8 mouse cellular contexts compared by ENCODE assay signal in the genomic region with DNA sequence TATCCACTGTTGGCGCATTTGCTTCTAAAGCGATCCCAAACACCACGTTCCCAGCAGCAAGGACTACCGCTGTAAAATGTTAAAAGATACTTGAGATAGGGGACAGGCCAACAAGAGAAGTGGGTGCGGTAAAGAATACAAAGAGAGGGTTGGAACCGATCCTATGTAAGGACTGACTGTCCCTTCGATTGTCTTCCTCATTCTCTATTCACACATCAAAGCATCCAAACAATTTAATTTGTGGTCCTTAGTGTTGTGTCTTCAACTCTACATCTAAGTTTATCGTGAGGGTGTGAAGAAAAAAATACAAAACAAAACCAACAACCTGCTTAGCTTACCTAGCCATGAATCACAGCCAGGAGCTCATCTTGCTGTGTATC. TPM values are rescaled to one million over a fixed set of nuclear protein-coding genes. Genes with fewer than 3 reads are reported as not detected.
DNase-seq lines count a peak whose midpoint lies in the region; ATAC-seq and TF ChIP-seq lines count a peak whose summit lies in the region.

No protein-coding gene starts in this region.

- no peak for DNase-seq in heart, postnatal 0 days (ENCODE audit: low spot score)
- DNase-seq in heart, adult 8-10 months (ENCODE audit: low spot score), result no peak
- no peak for DNase-seq in right cerebral cortex, postnatal 25 days
- DNase-seq in urinary bladder, postnatal 36 days (ENCODE audit: low spot score in 2 of 2), result no peak

- TF ChIP-seq CTCF in heart, postnatal 0 days (IDR thresholded peaks at IDR 0.05; ENCODE audit: low read depth), result no peak
- TF ChIP-seq CTCF in bone marrow, adult 2 months (IDR thresholded peaks at IDR 0.05; ENCODE audit: control insufficient read depth, insufficient read depth, low read length), result no peak

- 18% methylated on average over 8 of the region's 8 CpGs for WGBS in heart, postnatal 0 days
- 33% methylated on average over 8 of the region's 8 CpGs for WGBS in bone marrow, adult 2 months
- WGBS in hindbrain, embryonic 12.5 days, result 11% methylated on average over 8 of the region's 8 CpGs
- WGBS in midbrain, embryonic 12.5 days, result 18% methylated on average over 8 of the region's 8 CpGs

- H3K9me3 ChIP-seq in heart, postnatal 0 days (replicated peaks; ENCODE audit: control insufficient read depth, low read length), result no peaks in the 10 kb centered on the region
- H3K9me3 ChIP-seq in hindbrain, embryonic 12.5 days (replicated peaks), result no peaks in the 10 kb centered on the region
- no peaks in the 10 kb centered on the region for H3K9me3 ChIP-seq in midbrain, embryonic 12.5 days

- H3K4me1 ChIP-seq in heart, postnatal 0 days (ENCODE audit: control insufficient read depth, insufficient read depth), result peaks cover 16% of the 10 kb centered on the region
- no peaks in the 10 kb centered on the region; the same call in 1 of the 2 replicates for H3K4me1 ChIP-seq in bone marrow, adult 2 months (ENCODE audit: control insufficient read depth, insufficient read depth, low read length)
- H3K4me1 ChIP-seq in hindbrain, embryonic 12.5 days, result peaks cover 35% of the 10 kb centered on the region
- peaks cover 39% of the 10 kb centered on the region for H3K4me1 ChIP-seq in midbrain, embryonic 12.5 days

- peak overlapping the region; percentile 93 for H3K4me2 ChIP-seq in heart, postnatal 0 days (ENCODE audit: low read depth, low read length)
- peak overlapping the region; percentile 66 for H3K4me2 ChIP-seq in hindbrain, embryonic 12.5 days (replicated peaks)
- H3K4me2 ChIP-seq in midbrain, embryonic 12.5 days (replicated peaks), result peak overlapping the region; percentile 68

- TF ChIP-seq POLR2A in bone marrow, adult 2 months (IDR thresholded peaks at IDR 0.05; ENCODE audit: borderline replicate concordance, control insufficient read depth, low read depth, low read length), result no peak

- H3K27me3 ChIP-seq in heart, postnatal 0 days (ENCODE audit: control insufficient read depth, insufficient read depth, low read length), result no peaks in the 10 kb centered on the region
- peaks cover 6% of the 10 kb centered on the region; the same call in 1 of the 2 replicates for H3K27me3 ChIP-seq in hindbrain, embryonic 12.5 days
- H3K27me3 ChIP-seq in midbrain, embryonic 12.5 days, result peaks cover 15% of the 10 kb centered on the region

- H3K9ac ChIP-seq in heart, postnatal 0 days (replicated peaks; ENCODE audit: low read depth, low read length), result peak overlapping the region; percentile 82
- peak overlapping the region; percentile 95 for H3K9ac ChIP-seq in hindbrain, embryonic 12.5 days
- peak overlapping the region; percentile 97 for H3K9ac ChIP-seq in midbrain, embryonic 12.5 days (replicated peaks)

- no peak for TF ChIP-seq EP300 in heart, postnatal 0 days (IDR thresholded peaks at IDR 0.05; ENCODE audit: low read depth)

- ATAC-seq in heart, postnatal 0 days (ENCODE audit: insufficient read depth, low read depth), result no peak
- ATAC-seq in hindbrain, embryonic 12.5 days (ENCODE audit: low FRiP score), result no peak
- no peak for ATAC-seq in midbrain, embryonic 12.5 days (ENCODE audit: low FRiP score, low read depth)
- no peak for ATAC-seq in erythroid progenitor cell, adult 5-6 weeks (replicated peaks; ENCODE audit: low FRiP score, poor library complexity, severe bottlenecking)

- H3K27ac ChIP-seq in heart, postnatal 0 days (ENCODE audit: low read depth), result peak overlapping the region; percentile 80
- H3K27ac ChIP-seq in bone marrow, adult 2 months (ENCODE audit: control insufficient read depth, insufficient read depth, low read depth, low read length, poor library complexity), result no peak overlapping the region
- peak overlapping the region; percentile 87 for H3K27ac ChIP-seq in hindbrain, embryonic 12.5 days
- H3K27ac ChIP-seq in midbrain, embryonic 12.5 days (replicated peaks), result peak overlapping the region; percentile 83

- 0 out of 2 replicates have a peak, but pooled peaks cover 5% of the 10 kb centered on the region for H3K36me3 ChIP-seq in heart, postnatal 0 days (replicated peaks; ENCODE audit: control insufficient read depth, insufficient read depth, low read length)
- 0 out of 2 replicates have a peak, but pooled peaks cover 4% of the 10 kb centered on the region for H3K36me3 ChIP-seq in hindbrain, embryonic 12.5 days
- no peaks in the 10 kb centered on the region for H3K36me3 ChIP-seq in midbrain, embryonic 12.5 days

- H3K4me3 ChIP-seq in heart, postnatal 0 days (ENCODE audit: low read depth, low read length), result peak overlapping the region; percentile 94
- peak overlapping the region; percentile 65 for H3K4me3 ChIP-seq in bone marrow, adult 2 months (replicated peaks; ENCODE audit: control insufficient read depth, low read depth, low read length)
- H3K4me3 ChIP-seq in hindbrain, embryonic 12.5 days, result peak overlapping the region; percentile 97
- H3K4me3 ChIP-seq in midbrain, embryonic 12.5 days, result peak overlapping the region; percentile 95

RNA-seq across cellular contexts. Expression of gene Ube2d1, which starts 0.9 kb away (rescaled TPM):
- 19.6 and 46.8 TPM in 2 replicates for total RNA-seq in heart, postnatal 0 days (2014; rRNA removed; ENCODE audit: low replicate concordance)
- polyA plus RNA-seq in heart, postnatal 0 days (2015; fragmentation: Nextera tagmentation; extraction: Ambion mirVana), result 45.3 and 48.5 TPM in 2 replicates
- 10 to 100 TPM; 44.7 to 54.1 (median 47.0) TPM for total RNA-seq in heart, adult 8-10 months (2022)
- 9.0 and 18.1 TPM in 2 replicates for polyA plus RNA-seq in bone marrow, adult 2 months (2011; ENCODE audit: insufficient read depth, insufficient read length, low replicate concordance, missing spikeins)
- 146 and 171 TPM in 2 replicates for polyA plus RNA-seq in hindbrain, embryonic 12.5 days (2016; fragmentation: Nextera tagmentation; extraction: Ambion mirVana)
- 140 and 146 TPM in 2 replicates for polyA plus RNA-seq in midbrain, embryonic 12.5 days (2016; fragmentation: Nextera tagmentation; extraction: Ambion mirVana)
- 19.3 and 24.5 TPM in 2 replicates for total RNA-seq in erythroid progenitor cell, adult 5-6 weeks (2015; ENCODE audit: low replicate concordance)
- total RNA-seq in erythroid progenitor cell, adult 5-6 weeks (2017; ENCODE audit: low replicate concordance), result 0.83 and 4.2 TPM in 2 replicates

RNA-seq across cellular contexts. Expression of gene Tfam, which starts 46.0 kb away (rescaled TPM):
- total RNA-seq in heart, postnatal 0 days (2014; rRNA removed; ENCODE audit: low replicate concordance), result 11.9 and 13.1 TPM in 2 replicates
- 41.9 and 49.7 TPM in 2 replicates for polyA plus RNA-seq in heart, postnatal 0 days (2015; fragmentation: Nextera tagmentation; extraction: Ambion mirVana)
- 10 to 100 TPM; 48.6 to 80.2 (median 59.5) TPM for total RNA-seq in heart, adult 8-10 months (2022)
- 22.9 and 32.5 TPM in 2 replicates for polyA plus RNA-seq in bone marrow, adult 2 months (2011; ENCODE audit: insufficient read depth, insufficient read length, low replicate concordance, missing spikeins)
- 70.6 and 84.4 TPM in 2 replicates for polyA plus RNA-seq in hindbrain, embryonic 12.5 days (2016; fragmentation: Nextera tagmentation; extraction: Ambion mirVana)
- polyA plus RNA-seq in midbrain, embryonic 12.5 days (2016; fragmentation: Nextera tagmentation; extraction: Ambion mirVana), result 73.7 and 77.7 TPM in 2 replicates
- 14.8 and 17.6 TPM in 2 replicates for total RNA-seq in erythroid progenitor cell, adult 5-6 weeks (2015; ENCODE audit: low replicate concordance)
- 17.2 and 26.0 TPM in 2 replicates for total RNA-seq in erythroid progenitor cell, adult 5-6 weeks (2017; ENCODE audit: low replicate concordance)
